Mouse (Mus musculus) cerebellum, adult 11 months (tissue): ENCODE results near the gene Amfr.

Source experiments
- DNase-seq: peaks from one replicate; pipeline ENCODE4 v3.0.0; 2022

The Amfr gene

GRCm38 (mm10) chr8:93929233-93929632, 83.4 kb downstream of the Amfr start:
- DNase-seq: peak; percentile 12

GRCm38 (mm10) chr8:93925513-93925912, 87.1 kb downstream of the Amfr start:
- peak; percentile 6 for DNase-seq

DNA sequence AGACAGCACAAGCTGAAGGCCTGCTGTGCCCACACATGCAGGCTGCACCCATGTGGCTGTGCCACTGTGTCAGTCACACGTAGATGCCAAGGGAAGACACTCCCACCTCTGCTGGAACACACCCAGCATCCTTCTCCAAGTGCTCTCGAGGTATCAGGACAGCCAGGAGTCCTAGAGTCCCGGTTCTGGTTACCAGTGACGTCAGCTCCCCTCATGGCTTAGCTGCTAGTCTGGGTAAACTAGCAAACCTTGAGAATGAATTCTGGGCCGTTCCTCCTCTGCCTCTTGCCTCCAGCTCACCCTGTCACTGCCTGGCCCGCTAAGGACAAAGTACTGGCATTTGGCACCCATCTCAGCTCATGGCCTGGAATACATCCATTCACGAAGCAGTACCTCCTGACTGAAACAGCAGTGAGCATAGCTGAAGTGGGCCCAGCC, 88.7 kb downstream of the Amfr start:
- no peak for DNase-seq
